Mouse (Mus musculus) heart, postnatal 0 days (tissue): ENCODE results near the gene 1700034J05Rik. TPM values are rescaled to one million over a fixed set of nuclear protein-coding genes. Genes with fewer than 3 reads are reported as not detected.

ENCODE experiments used
- ATAC-seq: fragments of 200-750 bp; cut with Nextera tagmentation; 2 replicates; pipeline ENCODE4 v1.8.0; 2017; ENCODE audit warnings: low read depth, moderate number of reproducible peaks, moderate library complexity; ENCODE audit not compliant: insufficient read depth
- DNase-seq: peaks from one replicate; pipeline ENCODE4 v3.0.0-alpha.2; 2016; ENCODE audit warnings: low spot score
- H3K27ac ChIP-seq: fragments of 300-500 bp; sonication (generic); 2 replicates; pipeline ENCODE4 v1.5.1; 2014; ENCODE audit warnings: low read depth, mild to moderate bottlenecking
- H3K27me3 ChIP-seq: fragments of 300-500 bp; sonication (generic); 2 replicates; pipeline ENCODE4 v1.6.1; 2014; ENCODE audit warnings: low read length, mixed read lengths; ENCODE audit not compliant: control insufficient read depth, insufficient read depth
- H3K36me3 ChIP-seq: fragments of 300-500 bp; sonication (generic); replicated peaks from 2 replicates; pipeline ENCODE4 v1.6.1; 2014; ENCODE audit warnings: low read length, mixed read lengths; ENCODE audit not compliant: control insufficient read depth, insufficient read depth
- H3K4me1 ChIP-seq: fragments of 300-500 bp; sonication (generic); 2 replicates; pipeline ENCODE4 v1.6.1; 2014; ENCODE audit warnings: antibody characterized with exemption; ENCODE audit not compliant: control insufficient read depth, insufficient read depth
- H3K4me2 ChIP-seq: fragments of 300-500 bp; sonication (generic); 2 replicates; pipeline ENCODE4 v1.6.1; 2014; ENCODE audit warnings: low read depth, mild to moderate bottlenecking, low read length, moderate library complexity
- H3K4me3 ChIP-seq: fragments of 300-500 bp; sonication (generic); 2 replicates; pipeline ENCODE4 v1.5.1; 2014; ENCODE audit warnings: low read depth, low read length
- H3K9ac ChIP-seq: fragments of 300-500 bp; sonication (generic); replicated peaks from 2 replicates; pipeline ENCODE4 v1.6.1; 2014; ENCODE audit warnings: low read depth, low read length, mixed read lengths
- H3K9me3 ChIP-seq: fragments of 300-500 bp; sonication (generic); replicated peaks from 2 replicates; pipeline ENCODE4 v1.6.1; 2016; ENCODE audit warnings: low read length; ENCODE audit not compliant: control insufficient read depth
- CTCF ChIP-seq: IDR thresholded peaks from 2 replicates; pipeline ENCODE4 v1.5.1; 2016; ENCODE audit warnings: antibody characterized with exemption, control low read depth, low read depth
- EP300 ChIP-seq: IDR thresholded peaks from 2 replicates; pipeline ENCODE4 v1.6.1; 2016; ENCODE audit warnings: antibody characterized with exemption, low read depth
- WGBS: fragments of 180-500 bp; shearing (Covaris S2); extraction: QIAGEN DNeasy Blood & Tissue Kit; methylation state at CpG from one replicate; pipeline ENCODE4 v1.1.7; 2014; 5-methylcytosine and 5-hydroxymethylcytosine counted together
- polyA plus RNA-seq: library from polyadenylated mRNA; unstranded; fragments of >200 nt; fragmentation: Nextera tagmentation; extraction: Ambion mirVana; gene quantifications from 2 replicates; pipeline ENCODE4 v1.2.1, GENCODE M21; 2015
- total RNA-seq: library from RNA; depleted of rRNA; stranded (reverse); fragments of >200 nt; gene quantifications from 2 replicates; pipeline ENCODE4 v1.2.3, GENCODE M21; 2014; ENCODE audit warnings: low replicate concordance; rRNA removed

Gene 1700034J05Rik
- total and polyA plus RNA-seq, 2 experiments from 2014 or later, result 0.07 TPM; not detected in 1

GRCm38 (mm10) chr6:146904707-146905106 lies 49.5 kb downstream of the 1700034J05Rik start:
- H3K27ac ChIP-seq, result no peak overlapping the region

DNA sequence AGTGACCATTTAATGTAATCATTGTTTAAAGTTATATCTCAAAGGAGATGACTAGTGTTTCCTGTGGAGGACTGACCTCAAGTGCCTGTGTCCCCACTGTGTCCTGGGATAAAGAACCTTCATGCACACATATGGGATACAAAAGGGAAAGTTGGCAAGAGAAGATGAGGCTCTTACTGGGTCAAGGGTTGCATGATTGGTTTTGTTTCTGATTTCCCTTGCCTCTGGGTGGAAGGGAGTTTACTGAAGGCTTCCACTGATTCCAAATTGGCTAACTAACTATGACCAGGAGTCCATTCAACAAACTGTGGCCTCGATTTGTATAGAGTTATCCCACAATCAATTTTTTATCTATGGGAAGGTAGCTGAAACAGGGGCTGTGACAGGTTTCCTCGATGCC lies 50.6 kb downstream of the 1700034J05Rik start:
- H3K36me3 ChIP-seq, result no peaks in the 10 kb centered on the region
- no peaks in the 10 kb centered on the region for H3K27me3 ChIP-seq
- no peak for DNase-seq
- H3K9ac ChIP-seq, result no peak overlapping the region
- no peak for TF ChIP-seq CTCF
- TF ChIP-seq EP300, result no peak
- ATAC-seq, result no peak
- no peak overlapping the region for H3K4me3 ChIP-seq
- no peaks in the 10 kb centered on the region for H3K9me3 ChIP-seq
- 76% methylated on average over 2 of the region's 2 CpGs for WGBS
- peaks cover 32% of the 10 kb centered on the region for H3K4me1 ChIP-seq
- H3K27ac ChIP-seq, result no peak overlapping the region
- H3K4me2 ChIP-seq, result no peak overlapping the region

More at GRCm38 (mm10) chr6:146904707-146905106, 49.5 kb downstream of the 1700034J05Rik start:
- no peak overlapping the region for H3K4me2 ChIP-seq
- peaks cover 25% of the 10 kb centered on the region for H3K4me1 ChIP-seq
- H3K36me3 ChIP-seq, result no peaks in the 10 kb centered on the region
- TF ChIP-seq CTCF, result no peak
- H3K9me3 ChIP-seq, result no peaks in the 10 kb centered on the region
- no peaks in the 10 kb centered on the region for H3K27me3 ChIP-seq
- H3K4me3 ChIP-seq, result no peak overlapping the region
- 74% methylated on average over 3 of the region's 3 CpGs for WGBS
- H3K9ac ChIP-seq, result no peak overlapping the region
- ATAC-seq, result no peak
- no peak for DNase-seq

- Histone ChIP-seq H3K9me3 (no peaks in the 10 kb centered on the region), H3K4me2 (no peak overlapping the region), H3K36me3 (no peaks in the 10 kb centered on the region), H3K9ac (no peak overlapping the region), H3K27ac (no peak overlapping the region), H3K4me3 (no peak overlapping the region), H3K27me3 (no peaks in the 10 kb centered on the region), H3K4me1 (peaks cover 23% of the 10 kb centered on the region)
- ATAC-seq, result no peak
- DNase-seq, result no peak
- WGBS, result 87% methylated on average over 4 of the region's 4 CpGs
- TF ChIP-seq EP300 (no peak), CTCF (no peak)
Observed at GRCm38 (mm10) chr6:146901929-146902328, 52.3 kb downstream of the 1700034J05Rik start.

Other genes with a start within 250 kb of the 1700034J05Rik start
- 9.9 and 13.4 TPM in 2 replicates for gene Stk38l, start 229.4 kb downstream of the 1700034J05Rik start, total RNA-seq
- gene Stk38l, start 229.4 kb downstream of the 1700034J05Rik start, polyA plus RNA-seq, result 17.7 and 20.5 TPM in 2 replicates
- gene Arntl2, start 158.4 kb downstream of the 1700034J05Rik start, total RNA-seq, result 3.2 TPM in 1 of 2 replicates, not detected in the other
- gene Arntl2, start 158.4 kb downstream of the 1700034J05Rik start, polyA plus RNA-seq, result 1.8 and 3.1 TPM in 2 replicates
- gene Smco2, start 104.3 kb downstream of the 1700034J05Rik start, total RNA-seq, result not detected in 2 replicates
- 0.29 and 0.43 TPM in 2 replicates for gene Smco2, start 104.3 kb downstream of the 1700034J05Rik start, polyA plus RNA-seq
- gene Ppfibp1, start 65.9 kb downstream of the 1700034J05Rik start, total RNA-seq, result 43.0 and 56.5 TPM in 2 replicates
- 38.8 and 39.5 TPM in 2 replicates for gene Ppfibp1, start 65.9 kb downstream of the 1700034J05Rik start, polyA plus RNA-seq
- gene Rep15, start 78.2 kb upstream of the 1700034J05Rik start, total RNA-seq, result 0.97 TPM in 1 of 2 replicates, not detected in the other
- gene Rep15, start 78.2 kb upstream of the 1700034J05Rik start, polyA plus RNA-seq, result 0.21 and 0.48 TPM in 2 replicates
- gene Mrps35, start 88.3 kb upstream of the 1700034J05Rik start, total RNA-seq, result 17.6 and 24.2 TPM in 2 replicates
- gene Mrps35, start 88.3 kb upstream of the 1700034J05Rik start, polyA plus RNA-seq, result 196 and 197 TPM in 2 replicates
- gene Mansc4, start 132.6 kb upstream of the 1700034J05Rik start, total RNA-seq, result not detected in 2 replicates
- gene Mansc4, start 132.6 kb upstream of the 1700034J05Rik start, polyA plus RNA-seq, result 0.14 and 0.30 TPM in 2 replicates
- gene Klhl42, start 137.0 kb upstream of the 1700034J05Rik start, total RNA-seq, result 7.1 and 56.8 TPM in 2 replicates
- 2.1 and 2.2 TPM in 2 replicates for gene Klhl42, start 137.0 kb upstream of the 1700034J05Rik start, polyA plus RNA-seq